Mouse (Mus musculus) B cell, adult 2 months (primary cell): ENCODE measurements around the gene Pgs1.

Source experiments
- DNase-seq, 2 experiments: peaks; one replicate each; pipeline ENCODE4 v3.0.0; 2022

The Pgs1 gene

GRCm38 (mm10) chr11:118058872-118059271 lies 72.8 kb downstream of the Pgs1 start:
- DNase-seq: no peak

GRCm38 (mm10) chr11:118060038-118060437 lies 73.9 kb downstream of the Pgs1 start:
- no peak for DNase-seq

GRCm38 (mm10) chr11:118067588-118067987 lies 81.5 kb downstream of the Pgs1 start:
- no peak for DNase-seq

DNA sequence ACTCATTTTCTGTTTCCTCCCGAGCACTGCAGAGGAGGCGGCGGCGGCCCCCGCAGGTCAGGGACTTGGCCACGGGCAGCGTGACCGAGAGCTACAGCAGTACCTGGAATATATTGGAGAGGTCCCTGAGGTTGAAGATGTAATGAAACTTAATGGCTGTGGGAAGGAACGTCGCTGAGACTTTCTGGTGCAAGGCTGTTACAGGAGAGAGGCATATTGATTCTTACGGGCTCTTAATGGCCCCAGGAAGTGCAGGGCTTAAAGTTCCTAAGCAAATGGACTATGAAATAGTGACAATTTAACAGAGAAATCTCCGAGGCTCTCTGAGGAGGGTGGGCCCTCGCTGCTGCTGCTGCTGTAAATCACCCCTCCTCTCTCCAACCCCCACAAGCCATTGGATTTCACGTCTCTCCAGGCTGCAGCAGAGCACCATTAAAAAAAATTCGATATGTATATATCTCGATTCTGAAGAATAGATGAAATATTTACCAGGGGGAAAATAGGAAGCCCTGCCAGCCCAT lies 82.8 kb downstream of the Pgs1 start:
- DNase-seq: no peak

DNA sequence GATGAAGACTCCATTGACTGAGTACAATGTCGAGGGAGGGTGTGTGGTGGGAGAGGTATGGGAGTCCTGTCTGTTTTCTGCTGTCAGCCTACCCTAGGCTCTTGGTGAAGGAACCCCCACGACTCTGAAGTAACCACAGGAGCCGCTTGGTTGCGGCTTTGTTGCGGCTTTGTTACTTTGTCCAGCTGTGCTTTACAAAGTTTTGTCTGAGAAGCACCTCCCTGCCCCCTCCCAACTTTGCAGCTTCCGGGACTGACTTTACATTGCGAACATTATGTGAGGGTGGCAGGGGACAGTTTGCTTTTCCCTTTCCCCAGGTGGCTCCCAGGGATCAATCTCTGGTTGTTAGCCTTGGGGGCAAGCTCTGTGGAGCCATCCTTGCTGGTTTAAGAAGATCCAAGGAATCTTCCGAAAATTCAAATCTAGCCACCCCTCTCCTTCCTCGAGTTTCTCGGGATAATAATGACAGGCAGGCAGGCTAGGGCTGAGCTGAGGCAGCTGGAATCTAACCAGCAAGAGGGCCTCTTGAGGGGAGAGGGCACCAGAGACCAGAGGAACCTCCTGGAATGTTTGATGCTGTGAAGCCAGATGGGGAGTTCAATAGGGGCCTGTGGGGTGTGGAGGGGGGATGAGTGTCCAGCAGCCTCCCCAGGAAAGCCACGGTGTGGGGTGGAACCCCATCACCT lies 85.3 kb downstream of the Pgs1 start:
- no peak for DNase-seq
